Comparison of ENCODE assay signal across 27 mouse cellular contexts in the genomic region with DNA sequence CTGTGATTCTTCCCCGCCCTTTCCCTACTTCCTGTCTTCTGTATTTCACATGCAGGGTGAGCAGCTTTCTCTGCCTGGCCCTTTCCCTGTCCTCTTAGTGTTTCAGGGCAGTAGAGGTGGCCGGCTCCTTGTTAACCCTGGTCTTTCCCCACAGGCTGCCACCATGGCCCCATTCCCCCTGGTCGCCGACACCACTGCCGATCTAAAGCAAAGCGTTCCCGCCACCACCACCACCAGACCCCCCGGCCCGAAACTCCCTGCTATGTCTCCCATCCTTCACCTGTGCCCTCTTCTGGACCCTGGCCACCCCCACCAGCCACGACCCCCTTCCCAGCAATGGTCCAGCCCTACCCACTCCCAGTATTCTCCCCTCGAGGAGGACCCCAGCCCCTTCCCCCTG. TPM values are rescaled to one million over a fixed set of nuclear protein-coding genes. Genes with fewer than 3 reads are reported as not detected.
DNase-seq lines count a peak whose midpoint lies in the region; ATAC-seq lines count a peak whose summit lies in the region.
"Had no signal": no experiment of that assay in that cellular context is flagged by ENCODE, and none has a peak within 500 bp of the region (broad histone marks: within the 10 kb centered on the region; RNA-seq: fewer than 3 reads in every experiment).

No protein-coding gene starts in this region.

- no peak overlapping the region for H3K9ac ChIP-seq in hindbrain, embryonic 12.5 days
- H3K9ac ChIP-seq: embryonic facial prominence, embryonic 15.5 days; forebrain, postnatal 0 days; limb, embryonic 15.5 days; liver, embryonic 14.5 days; lung, embryonic 14.5 days; stomach, embryonic 15.5 days had no signal

- peak overlapping the region; percentile 3; the same call in 1 of the 2 replicates for H3K4me3 ChIP-seq in hindbrain, embryonic 10.5 days
- H3K4me3 ChIP-seq in hindbrain, embryonic 12.5 days = no peak overlapping the region
- H3K4me3 ChIP-seq: embryonic facial prominence, embryonic 10.5 days; embryonic facial prominence, embryonic 15.5 days; forebrain, embryonic 12.5 days; limb, embryonic 10.5 days; limb, embryonic 15.5 days; stomach, embryonic 15.5 days had no signal

- H3K27me3 ChIP-seq in hindbrain, embryonic 10.5 days (ENCODE audit: insufficient read depth, poor library complexity, severe bottlenecking) = peaks cover 1% of the 10 kb centered on the region; the same call in 1 of the 2 replicates
- H3K27me3 ChIP-seq in hindbrain, embryonic 12.5 days = no peaks in the 10 kb centered on the region; the same call in 1 of the 2 replicates
- H3K27me3 ChIP-seq: embryonic facial prominence, embryonic 15.5 days; forebrain, embryonic 12.5 days; limb, embryonic 15.5 days; Patski; stomach, embryonic 15.5 days had no signal

- WGBS in hindbrain, embryonic 10.5 days = 94% methylated on average over 11 of the region's 11 CpGs
- 90% methylated on average over 11 of the region's 11 CpGs for WGBS in hindbrain, embryonic 12.5 days

- H3K27ac ChIP-seq in hindbrain, embryonic 10.5 days = no peak overlapping the region
- no peak overlapping the region for H3K27ac ChIP-seq in hindbrain, embryonic 12.5 days
- H3K27ac ChIP-seq: embryonic facial prominence, embryonic 10.5 days; embryonic facial prominence, embryonic 15.5 days; forebrain, embryonic 12.5 days; limb, embryonic 15.5 days; liver, embryonic 14.5 days; stomach, embryonic 15.5 days had no signal

- H3K4me2 ChIP-seq in hindbrain, embryonic 12.5 days (replicated peaks) = no peak overlapping the region
- H3K4me2 ChIP-seq: embryonic facial prominence, embryonic 15.5 days; forebrain, embryonic 12.5 days; limb, embryonic 15.5 days; lung, embryonic 14.5 days; stomach, embryonic 15.5 days had no signal

- peak; percentile 33 for DNase-seq in adrenal gland, postnatal 14 days
- no peak for DNase-seq in adrenal gland, postnatal 10 days
- peak; percentile 24 for DNase-seq in gastrocnemius, postnatal 10 days
- DNase-seq in gastrocnemius, adult 18-20 months (ENCODE audit: low spot score) = no peak
- DNase-seq in hindbrain, embryonic 10.5 days (ENCODE audit: low spot score) = no peak
- DNase-seq in B cell, adult 2 months = peak; percentile 29 to 35
- DNase-seq: forebrain, postnatal 0 days; gastrocnemius, postnatal 36 days; kidney, postnatal 14 days; lung, embryonic 14.5 days; lung, postnatal 14 days; midbrain, embryonic 14.5 days; thymus, postnatal 25 days had no signal

- H3K9me3 ChIP-seq in hindbrain, embryonic 10.5 days = no peaks in the 10 kb centered on the region
- H3K9me3 ChIP-seq in hindbrain, embryonic 12.5 days (replicated peaks) = no peaks in the 10 kb centered on the region
- H3K9me3 ChIP-seq: embryonic facial prominence, embryonic 10.5 days; embryonic facial prominence, embryonic 15.5 days; forebrain, embryonic 12.5 days; limb, embryonic 10.5 days; limb, embryonic 15.5 days; stomach, embryonic 15.5 days had no signal

- ATAC-seq in hindbrain, embryonic 12.5 days (ENCODE audit: low FRiP score) = no peak
- ATAC-seq: forebrain, postnatal 0 days; Patski had no signal

- H3K4me1 ChIP-seq in hindbrain, embryonic 10.5 days (replicated peaks) = peaks cover 12% of the 10 kb centered on the region
- H3K4me1 ChIP-seq in hindbrain, embryonic 12.5 days = peaks cover 1% of the 10 kb centered on the region; the same call in 1 of the 2 replicates
- H3K4me1 ChIP-seq: limb, embryonic 15.5 days had no signal

- H3K36me3 ChIP-seq in hindbrain, embryonic 10.5 days = peaks cover 84% of the 10 kb centered on the region
- H3K36me3 ChIP-seq in hindbrain, embryonic 12.5 days = peaks cover 82% of the 10 kb centered on the region

RNA-seq across cellular contexts. Expression of a gene that starts 11.3 kb away (rescaled TPM):
- 116 and 118 TPM in 2 replicates for total RNA-seq in adrenal gland, postnatal 14 days (2021)
- 100 to 1,000 TPM in 1 of 2 experiments, 10 to 100 TPM in 1; 63.1 to 157 TPM for total RNA-seq in adrenal gland, postnatal 10 days (2021)
- total RNA-seq in gastrocnemius, postnatal 10 days (2021) = 10 to 100 TPM; 17.5 to 78.6 TPM
- 10 to 100 TPM; 41.9 to 72.2 TPM for total RNA-seq in gastrocnemius, adult 18-20 months (2021)
- polyA plus RNA-seq in hindbrain, embryonic 10.5 days (2016; fragmentation: Nextera tagmentation; extraction: Ambion mirVana) = 7.8 and 9.8 TPM in 2 replicates
- polyA plus RNA-seq in hindbrain, embryonic 12.5 days (2016; fragmentation: Nextera tagmentation; extraction: Ambion mirVana) = 9.8 and 11.6 TPM in 2 replicates

RNA-seq across cellular contexts. Expression of a gene that starts 13.9 kb away (rescaled TPM):
- total RNA-seq in adrenal gland, postnatal 14 days (2021) = 0.37 TPM in 1 of 2 replicates, not detected in the other
- under 1 TPM; 0.18 to 0.36 TPM for total RNA-seq in adrenal gland, postnatal 10 days (2021)
- not detected for total RNA-seq in gastrocnemius, postnatal 10 days (2021)
- total RNA-seq in gastrocnemius, adult 18-20 months (2021) = not detected
- 0.14 and 0.48 TPM in 2 replicates for polyA plus RNA-seq in hindbrain, embryonic 10.5 days (2016; fragmentation: Nextera tagmentation; extraction: Ambion mirVana)
- 0.25 and 0.49 TPM in 2 replicates for polyA plus RNA-seq in hindbrain, embryonic 12.5 days (2016; fragmentation: Nextera tagmentation; extraction: Ambion mirVana)
- total RNA-seq: gastrocnemius, postnatal 36 days; monocyte, adult 5-6 weeks had no signal

RNA-seq across cellular contexts. Expression of a gene that starts 16.1 kb away (rescaled TPM):
- total RNA-seq in adrenal gland, postnatal 14 days (2021) = 0.38 and 0.41 TPM in 2 replicates
- under 1 TPM; 0.48 to 0.66 TPM for total RNA-seq in adrenal gland, postnatal 10 days (2021)
- total RNA-seq in gastrocnemius, postnatal 10 days (2021) = under 1 TPM; 0.27 to 0.49 TPM
- total RNA-seq in gastrocnemius, adult 18-20 months (2021) = not detected
- 0.13 TPM in 1 of 2 replicates, not detected in the other for polyA plus RNA-seq in hindbrain, embryonic 10.5 days (2016; fragmentation: Nextera tagmentation; extraction: Ambion mirVana)
- 0.26 and 0.29 TPM in 2 replicates for polyA plus RNA-seq in hindbrain, embryonic 12.5 days (2016; fragmentation: Nextera tagmentation; extraction: Ambion mirVana)
- total RNA-seq: gastrocnemius, postnatal 36 days; monocyte, adult 5-6 weeks had no signal
- polyA plus RNA-seq: hindbrain, embryonic 11.5 days had no signal

RNA-seq across cellular contexts. Expression of a gene that starts 18.0 kb away (rescaled TPM):
- total RNA-seq in adrenal gland, postnatal 14 days (2021) = 111 and 139 TPM in 2 replicates
- total RNA-seq in adrenal gland, postnatal 10 days (2021) = 100 to 1,000 TPM; 104 to 143 TPM
- total RNA-seq in gastrocnemius, postnatal 10 days (2021) = 10 to 100 TPM; 52.4 to 55.8 TPM
- total RNA-seq in gastrocnemius, adult 18-20 months (2021) = 10 to 100 TPM; 37.4 to 39.3 TPM
- 67.1 and 108 TPM in 2 replicates for polyA plus RNA-seq in hindbrain, embryonic 10.5 days (2016; fragmentation: Nextera tagmentation; extraction: Ambion mirVana)
- 140 and 159 TPM in 2 replicates for polyA plus RNA-seq in hindbrain, embryonic 12.5 days (2016; fragmentation: Nextera tagmentation; extraction: Ambion mirVana)

RNA-seq across cellular contexts. Expression of a gene that starts 19.4 kb away (rescaled TPM):
- total RNA-seq in adrenal gland, postnatal 14 days (2021) = 1.2 and 1.6 TPM in 2 replicates
- total RNA-seq in adrenal gland, postnatal 10 days (2021) = under 1 TPM; 0.60 to 0.76 TPM
- total RNA-seq in gastrocnemius, postnatal 10 days (2021) = under 1 TPM in 1 of 2 experiments, not detected in 1; 0.27 TPM
- not detected for total RNA-seq in gastrocnemius, adult 18-20 months (2021)
- polyA plus RNA-seq in hindbrain, embryonic 10.5 days (2016; fragmentation: Nextera tagmentation; extraction: Ambion mirVana) = 0.22 TPM in 1 of 2 replicates, not detected in the other
- 0.41 and 0.65 TPM in 2 replicates for polyA plus RNA-seq in hindbrain, embryonic 12.5 days (2016; fragmentation: Nextera tagmentation; extraction: Ambion mirVana)
- total RNA-seq: gastrocnemius, postnatal 36 days; heart, adult 8-10 months; MEL had no signal
- polyA plus RNA-seq: heart, postnatal 0 days had no signal

Comparison
In these comparisons a context has a peak if more than half of its experiments do, and no peak if none do; other contexts are left out.
1. DNase-seq: peak in adrenal gland, postnatal 14 days (single experiment), gastrocnemius, postnatal 10 days (single experiment) and B cell, adult 2 months (2 of 2); none in adrenal gland, postnatal 10 days (single experiment), gastrocnemius, adult 18-20 months (single experiment) and hindbrain, embryonic 10.5 days (single experiment).